Mouse (Mus musculus) CD8-positive naive resting alpha-beta T cell, adult 57 days (primary cell): ENCODE results near the gene Gm5134. TPM values are rescaled to one million over a fixed set of nuclear protein-coding genes. Genes with fewer than 3 reads are reported as not detected.

ENCODE experiments used
- total RNA-seq: library from RNA; stranded (reverse); gene quantifications from one replicate; pipeline ENCODE4 v1.2.4, GENCODE M21; 2023

Gene Gm5134
- 0.95 TPM for total RNA-seq

GRCm38 (mm10) chr10:75954381-75954811 lies at the start of gene Gm5134:
TSS of gene Gm5134 (plus strand) at chr10:75954514.

GRCm38 (mm10) chr10:75921026-75921725 lies 33.1 kb upstream of the Gm5134 start, which contains the start of gene Smarcb1:
TSS of gene Smarcb1 (minus strand) at chr10:75921617.

GRCm38 (mm10) chr10:75932891-75933290 lies 21.4 kb upstream of the Gm5134 start, which contains the start of gene Chchd10:
TSS of gene Chchd10 (plus strand) at chr10:75933130.

GRCm38 (mm10) chr10:75935680-75936541 lies 18.4 kb upstream of the Gm5134 start, which contains the start of gene Mmp11:
TSS of gene Mmp11 (minus strand) at chr10:75936496.

GRCm38 (mm10) chr10:75940520-75940919 lies 13.8 kb upstream of the Gm5134 start, which contains the start of gene Gm867:
TSS of gene Gm867 (minus strand) at chr10:75940672.

GRCm38 (mm10) chr10:75942736-75943477 lies 11.4 kb upstream of the Gm5134 start, which contains the start of gene Vpreb3:
TSS of gene Vpreb3 (plus strand) at chr10:75943057.

GRCm38 (mm10) chr10:76032402-76033118 lies 78.2 kb downstream of the Gm5134 start, which contains the start of gene Zfp280b:
TSS of gene Zfp280b (plus strand) at chr10:76032650.

Other genes starting within 250 kb of the Gm5134 start
- 129 TPM for gene Cabin1, start 190.2 kb upstream of the Gm5134 start, total RNA-seq
- gene Ddt, start 181.1 kb upstream of the Gm5134 start, total RNA-seq = 28.8 TPM
- not detected for gene Gm20441, start 173.6 kb upstream of the Gm5134 start, total RNA-seq
- gene Gstt3, start 173.1 kb upstream of the Gm5134 start, total RNA-seq = 4.0 TPM
- not detected for gene Gstt1, start 155.9 kb upstream of the Gm5134 start, total RNA-seq
- not detected for gene Gstt4, start 132.0 kb upstream of the Gm5134 start, total RNA-seq
- gene Gstt2, start 117.1 kb upstream of the Gm5134 start, total RNA-seq = 41.2 TPM
- gene Mif, start 94.3 kb upstream of the Gm5134 start, total RNA-seq = 289 TPM
- 3.4 TPM for gene Derl3, start 61.1 kb upstream of the Gm5134 start, total RNA-seq
- gene Smarcb1, start 32.9 kb upstream of the Gm5134 start, total RNA-seq = 54.4 TPM
- 22.5 TPM for gene Chchd10, start 21.4 kb upstream of the Gm5134 start, total RNA-seq
- 2.2 TPM for gene Mmp11, start 18.0 kb upstream of the Gm5134 start, total RNA-seq
- not detected for gene Gm867, start 13.8 kb upstream of the Gm5134 start, total RNA-seq
- gene Vpreb3, start 11.5 kb upstream of the Gm5134 start, total RNA-seq = 11.1 TPM
- 18.5 TPM for gene Zfp280b, start 78.1 kb downstream of the Gm5134 start, total RNA-seq
- not detected for gene Slc5a4b, start 156.4 kb downstream of the Gm5134 start, total RNA-seq
- gene Slc5a4a, start 192.9 kb downstream of the Gm5134 start, total RNA-seq = not detected